Mouse (Mus musculus) brain, embryonic 14.5 days (tissue): Measurements from ENCODE around the gene Gm20708.

Experiments used
- CTCF ChIP-seq: fragments of 200-500 bp; IDR thresholded peaks from 2 replicates; pipeline ENCODE4 v1.5.1; 2012; ENCODE audit warnings: inconsistent platforms, mild to moderate bottlenecking, moderate library complexity, borderline replicate concordance; ENCODE audit not compliant: insufficient read depth, insufficient read length; ENCODE audit errors: extremely low read depth
- POLR2A ChIP-seq: fragments of 200-500 bp; IDR thresholded peaks from 2 replicates; pipeline ENCODE4 v1.6.1; 2012; ENCODE audit warnings: mild to moderate bottlenecking, inconsistent platforms, borderline replicate concordance; ENCODE audit not compliant: poor library complexity, insufficient read depth, insufficient read length, severe bottlenecking; ENCODE audit errors: extremely low read depth

- TF ChIP-seq CTCF (no peak), POLR2A (no peak)
Observed at GRCm38 (mm10) chr11:117799174-117799573, 10.3 kb upstream of the Gm20708 start.
